Mouse (Mus musculus) MEL (cell line): ENCODE results near the gene Mcf2l. TPM values are rescaled to one million over a fixed set of nuclear protein-coding genes. Genes with fewer than 3 reads are reported as not detected.

Experiments
- DNase-seq: peaks from one replicate; pipeline ENCODE4 v3.0.0; 2011; ENCODE audit warnings: low read depth, low spot score
- H3K27ac ChIP-seq: 2 replicates; pipeline ENCODE4 v1.5.1; 2012; ENCODE audit warnings: low read depth, mild to moderate bottlenecking, control low read depth, low read length, moderate library complexity; ENCODE audit not compliant: control insufficient read depth
- H3K27me3 ChIP-seq, 2 experiments: fragments of 150-350 bp in 1 of 2; sonication (generic) in 1 of 2; 2 replicates each; pipeline ENCODE4 v1.6.1; 2012; ENCODE audit warnings: low read length in 2 of 2, mild to moderate bottlenecking in 2 of 2, improper control_type of control experiment in 1 of 2, moderate library complexity in 1 of 2; ENCODE audit not compliant: insufficient read depth in 2 of 2, control insufficient read depth in 1 of 2
- H3K36me3 ChIP-seq, 2 experiments: 2 replicates each; pipeline ENCODE4 v1.6.1; 2012 to 2014; ENCODE audit warnings: low read length in 2 of 2, improper control_type of control experiment in 1 of 2, inconsistent platforms in 1 of 2, mild to moderate bottlenecking in 1 of 2; ENCODE audit not compliant: insufficient read depth in 2 of 2, control insufficient read depth in 1 of 2
- H3K4me1 ChIP-seq, 2 experiments: fragments of 150-350 bp in 1 of 2; sonication (generic) in 1 of 2; 2 replicates each; pipeline ENCODE4 v1.6.1; 2012; ENCODE audit warnings: low read length in 2 of 2, improper control_type of control experiment in 1 of 2, mild to moderate bottlenecking in 1 of 2; ENCODE audit not compliant: insufficient read depth in 2 of 2, control insufficient read depth in 1 of 2
- H3K4me3 ChIP-seq, 2 experiments: fragments of 150-350 bp in 1 of 2; sonication (generic) in 1 of 2; 2 replicates each; pipeline ENCODE4 v1.5.1; 2012; ENCODE audit warnings: low read depth in 2 of 2, low read length in 2 of 2, mild to moderate bottlenecking in 2 of 2, moderate library complexity in 2 of 2, control low read depth in 1 of 2, improper control_type of control experiment in 1 of 2; ENCODE audit not compliant: control insufficient read depth in 1 of 2, insufficient read depth in 1 of 2
- H3K79me2 ChIP-seq: 2 replicates; pipeline ENCODE4 v1.6.1; 2012; ENCODE audit warnings: mild to moderate bottlenecking, low read length, moderate library complexity; ENCODE audit not compliant: control insufficient read depth, poor library complexity, insufficient read depth
- H3K9ac ChIP-seq: 2 replicates; pipeline ENCODE4 v1.6.1; 2012; ENCODE audit warnings: low read depth, mild to moderate bottlenecking, control low read depth, low read length, moderate library complexity; ENCODE audit not compliant: control insufficient read depth, poor library complexity, severe bottlenecking
- H3K9me3 ChIP-seq: fragments of 150-350 bp; sonication (generic); replicated peaks from 2 replicates; pipeline ENCODE4 v1.6.1; 2012; ENCODE audit warnings: mild to moderate bottlenecking, low read length, improper control_type of control experiment, moderate library complexity; ENCODE audit not compliant: insufficient read depth
- BHLHE40 ChIP-seq: IDR thresholded peaks from 2 replicates; pipeline ENCODE4 v1.6.1; 2012; ENCODE audit warnings: low read depth, mild to moderate bottlenecking, inconsistent platforms, low read length, improper control_type of control experiment, borderline replicate concordance
- E2F4 ChIP-seq: IDR thresholded peaks from 2 replicates; pipeline ENCODE4 v1.6.1; 2011; ENCODE audit warnings: low read depth, low read length, improper control_type of control experiment, borderline replicate concordance
- ETS1 ChIP-seq: IDR thresholded peaks from 2 replicates; pipeline ENCODE4 v1.6.1; 2012; ENCODE audit warnings: low read depth, mild to moderate bottlenecking, inconsistent platforms, low read length, improper control_type of control experiment, moderate library complexity
- GABPA ChIP-seq: IDR thresholded peaks from 2 replicates; pipeline ENCODE4 v1.6.1; 2012; ENCODE audit warnings: low read depth, mild to moderate bottlenecking, inconsistent platforms, low read length, improper control_type of control experiment, moderate library complexity
- JUND ChIP-seq: IDR thresholded peaks from 2 replicates; pipeline ENCODE4 v1.6.1; 2011; ENCODE audit warnings: low read depth, mild to moderate bottlenecking, improper control_type of control experiment, low read length
- KAT2A ChIP-seq: conservative IDR thresholded peaks from 2 replicates; pipeline ENCODE4 v1.6.1; 2012; ENCODE audit warnings: low read depth, low read length, improper control_type of control experiment, inconsistent platforms
- MAFK ChIP-seq: IDR thresholded peaks from 2 replicates; pipeline ENCODE4 v1.6.1; 2011; ENCODE audit warnings: low read depth, mild to moderate bottlenecking, low read length, improper control_type of control experiment, borderline replicate concordance
- MYB ChIP-seq: IDR thresholded peaks from 2 replicates; pipeline ENCODE4 v1.6.1; 2011; ENCODE audit warnings: mild to moderate bottlenecking, low read depth, low read length, improper control_type of control experiment
- MYC ChIP-seq: IDR thresholded peaks from 2 replicates; pipeline ENCODE4 v1.6.1; 2011; ENCODE audit warnings: low read depth, mild to moderate bottlenecking, low read length, improper control_type of control experiment, moderate library complexity
- NELFE ChIP-seq: IDR thresholded peaks from 2 replicates; pipeline ENCODE4 v1.6.1; 2011; ENCODE audit warnings: low read depth, low read length, improper control_type of control experiment
- POLR2A ChIP-seq, 2 experiments: IDR thresholded peaks; 2 replicates each; pipeline ENCODE4 v1.6.1; 2011 to 2012; ENCODE audit warnings: low read length in 2 of 2, mild to moderate bottlenecking in 2 of 2, control low read depth in 1 of 2, improper control_type of control experiment in 1 of 2, low read depth in 1 of 2, moderate library complexity in 1 of 2; ENCODE audit not compliant: control insufficient read depth in 1 of 2, insufficient read depth in 1 of 2, poor library complexity in 1 of 2
- POLR2AphosphoS2 ChIP-seq: IDR thresholded peaks from 2 replicates; pipeline ENCODE4 v1.6.1; 2011; ENCODE audit warnings: low read length, improper control_type of control experiment
- RCOR1 ChIP-seq: IDR thresholded peaks from 2 replicates; pipeline ENCODE4 v1.6.1; 2012; ENCODE audit warnings: low read depth, mild to moderate bottlenecking, inconsistent platforms, low read length, improper control_type of control experiment
- SMC3 ChIP-seq: IDR thresholded peaks from 2 replicates; pipeline ENCODE4 v1.6.1; 2011; ENCODE audit warnings: low read depth, low read length, improper control_type of control experiment
- TAL1 ChIP-seq: IDR thresholded peaks from 2 replicates; pipeline ENCODE4 v1.6.1; 2012; ENCODE audit warnings: mild to moderate bottlenecking, inconsistent platforms, low read length, moderate library complexity, mixed read lengths
- USF1 ChIP-seq: IDR thresholded peaks from 2 replicates; pipeline ENCODE4 v1.6.1; 2014; ENCODE audit warnings: low read depth, mild to moderate bottlenecking, inconsistent platforms, low read length, improper control_type of control experiment, moderate library complexity
- ZKSCAN1 ChIP-seq: IDR thresholded peaks from 2 replicates; pipeline ENCODE4 v1.6.1; 2012; ENCODE audit warnings: low read depth, mild to moderate bottlenecking, inconsistent platforms, low read length, improper control_type of control experiment, moderate library complexity
- ZMIZ1 ChIP-seq: IDR thresholded peaks from 2 replicates; pipeline ENCODE4 v1.6.1; 2012; ENCODE audit warnings: low read depth, mild to moderate bottlenecking, inconsistent platforms, low read length, improper control_type of control experiment, moderate library complexity
- polyA plus RNA-seq, 2 experiments: library from polyadenylated mRNA; stranded (reverse) in 1 of 2; unstranded in 1 of 2; fragments of >175 nt in 1 of 2; fragments of >200 nt in 1 of 2; gene quantifications; 2 replicates each; pipeline versions ENCODE4 v1.2.1 to v1.2.4; 2012; ENCODE audit warnings: low replicate concordance in 2 of 2, low read depth in 1 of 2; ENCODE audit not compliant: insufficient read length in 2 of 2, insufficient read depth in 1 of 2, missing spikeins in 1 of 2
- total RNA-seq: library from RNA; depleted of rRNA; stranded (reverse); fragments of 300-350 nt; gene quantifications from 2 replicates; pipeline ENCODE4 v1.2.3, GENCODE M21; 2012

Mcf2l gene
- total and polyA plus RNA-seq, 3 experiments, result 1.2 to 3.6 TPM; not detected in 1

GRCm38 (mm10) chr8:13025487-13026224 lies 152.1 kb downstream of the Mcf2l start, which contains the start of gene F7:
Gene F7, plus strand, starts transcription at chr8:13026034.
- Histone ChIP-seq H3K36me3 (no peaks in the 10 kb centered on the region), H3K9ac (no peak within 1 kb of the TSS), H3K27ac (no peak within 1 kb of the TSS), H3K9me3 (no peaks in the 10 kb centered on the region), H3K79me2 (no peaks in the 10 kb centered on the region), H3K4me3 (no peak within 1 kb of the TSS), H3K27me3 (peaks cover 11 to 12% of the 10 kb centered on the region in 2 experiments), H3K4me1 (no peaks in the 10 kb centered on the region)
- no peak for DNase-seq
- TF ChIP-seq TAL1 (no peak), ETS1 (no peak), GABPA (no peak), POLR2AphosphoS2 (no peak), USF1 (no peak), SMC3 (no peak), POLR2A (IDR thresholded peaks at IDR 0.05; ENCODE audit: control insufficient read depth in 1 of 2, insufficient read depth in 1 of 2, low read depth in 1 of 2, low read length in 2 of 2, poor library complexity in 1 of 2) (no peak)

- no peak for DNase-seq
- H3K27me3 ChIP-seq, result peaks cover 15% of the 10 kb centered on the region in 2 experiments
These were observed 154.0 kb downstream of the Mcf2l start for GRCm38 (mm10) chr8:13027615-13028014.

GRCm38 (mm10) chr8:13028482-13028881 lies 154.9 kb downstream of the Mcf2l start:
- H3K27me3 ChIP-seq, result peaks cover 15 to 16% of the 10 kb centered on the region in 2 experiments

More at GRCm38 (mm10) chr8:13027615-13028014, 154.0 kb downstream of the Mcf2l start:
- no peaks in the 10 kb centered on the region for H3K4me1 ChIP-seq
- no peak overlapping the region for H3K9ac ChIP-seq
- H3K27ac ChIP-seq, result no peak overlapping the region
- no peak overlapping the region for H3K4me3 ChIP-seq
- no peak for TF ChIP-seq MYB
- no peak for TF ChIP-seq MYC
- no peak for TF ChIP-seq ZKSCAN1
- TF ChIP-seq JUND, result no peak
- no peak for TF ChIP-seq ZMIZ1
- no peak for TF ChIP-seq POLR2AphosphoS2
- TF ChIP-seq NELFE, result no peak
- TF ChIP-seq KAT2A, result no peak
- TF ChIP-seq, all 39 proteins: peak for 0
- Histone ChIP-seq H3K9me3 (no peaks in the 10 kb centered on the region), H3K79me2 (no peaks in the 10 kb centered on the region), H3K36me3 (no peaks in the 10 kb centered on the region)

More at GRCm38 (mm10) chr8:13028482-13028881, 154.9 kb downstream of the Mcf2l start:
- no peak for DNase-seq
- H3K27ac ChIP-seq, result no peak overlapping the region
- no peaks in the 10 kb centered on the region for H3K79me2 ChIP-seq
- H3K4me3 ChIP-seq, result no peak overlapping the region
- no peaks in the 10 kb centered on the region for H3K36me3 ChIP-seq
- H3K4me1 ChIP-seq, result no peaks in the 10 kb centered on the region
- no peaks in the 10 kb centered on the region for H3K9me3 ChIP-seq
- H3K9ac ChIP-seq, result no peak overlapping the region
- TF ChIP-seq JUND, result no peak
- TF ChIP-seq MAFK, result no peak
- no peak for TF ChIP-seq MYB
- no peak for TF ChIP-seq KAT2A
- TF ChIP-seq BHLHE40, result no peak
- no peak for TF ChIP-seq RCOR1
- TF ChIP-seq E2F4, result no peak
